Mouse (Mus musculus) CH12.LX (cell line): ENCODE data around the gene Slc9a9. TPM values are rescaled to one million over a fixed set of nuclear protein-coding genes. Genes with fewer than 3 reads are reported as not detected.

Source experiments
- DNase-seq: peaks from one replicate; pipeline ENCODE4 v3.0.0-alpha.2; 2013; ENCODE audit errors: extremely low read depth
- H3K27ac ChIP-seq: 2 replicates; pipeline ENCODE4 v1.5.1; 2012; ENCODE audit warnings: low read depth, mild to moderate bottlenecking, control low read depth, moderate library complexity; ENCODE audit not compliant: insufficient read depth
- H3K27me3 ChIP-seq: replicated peaks from 2 replicates; pipeline ENCODE3; 2012; ENCODE audit warnings: inconsistent platforms
- H3K36me3 ChIP-seq, 2 experiments: replicated peaks in 1 of 2; 2 replicates each; pipeline versions ENCODE3 to v1.6.1; 2012; ENCODE audit warnings: inconsistent platforms in 1 of 2, low read length in 1 of 2, mild to moderate bottlenecking in 1 of 2, mixed read lengths in 1 of 2, moderate library complexity in 1 of 2; ENCODE audit not compliant: control insufficient read depth in 1 of 2, insufficient read depth in 1 of 2
- H3K4me1 ChIP-seq, 2 experiments: 2 replicates each; pipeline ENCODE4 v1.6.1; 2012; ENCODE audit warnings: inconsistent platforms in 1 of 2, moderate library complexity in 1 of 2; ENCODE audit not compliant: insufficient read depth in 2 of 2, control insufficient read depth in 1 of 2
- H3K4me2 ChIP-seq: 2 replicates; pipeline ENCODE4 v1.6.1; 2012; ENCODE audit warnings: low read depth, mild to moderate bottlenecking, control low read depth; ENCODE audit not compliant: poor library complexity, insufficient read depth, severe bottlenecking
- H3K4me3 ChIP-seq, 3 experiments: fragments of 150-350 bp in 1 of 3; sonication (generic) in 1 of 3; replicated peaks in 1 of 3; 2 replicates each; pipeline versions ENCODE3 to v1.5.1; 2011 to 2012; ENCODE audit warnings: low read depth in 2 of 3, low read length in 2 of 3, mild to moderate bottlenecking in 2 of 3, moderate library complexity in 2 of 3, control low read depth in 1 of 3, improper control_type of control experiment in 1 of 3, inconsistent platforms in 1 of 3, mixed read lengths in 1 of 3; ENCODE audit not compliant: poor library complexity in 1 of 3
- H3K79me2 ChIP-seq: replicated peaks from 2 replicates; pipeline ENCODE4 v1.6.1; 2012; ENCODE audit warnings: mild to moderate bottlenecking, moderate library complexity; ENCODE audit not compliant: control insufficient read depth, poor library complexity, insufficient read depth, severe bottlenecking; ENCODE audit errors: extremely low read depth
- H3K9ac ChIP-seq: 2 replicates; pipeline ENCODE4 v1.6.1; 2012; ENCODE audit warnings: low read depth, mild to moderate bottlenecking, control low read depth, moderate library complexity; ENCODE audit not compliant: insufficient read depth
- H3K9me3 ChIP-seq: replicated peaks from 2 replicates; pipeline ENCODE3; 2012; ENCODE audit warnings: low read length, inconsistent platforms, mixed read lengths
- ETS1 ChIP-seq: conservative IDR thresholded peaks from 2 replicates; pipeline ENCODE4 v1.6.1; 2012; ENCODE audit warnings: low read depth, mild to moderate bottlenecking, inconsistent platforms, low read length, improper control_type of control experiment, moderate library complexity
- HCFC1 ChIP-seq: IDR thresholded peaks from 2 replicates; pipeline ENCODE4 v1.6.1; 2012; ENCODE audit warnings: low read depth, mild to moderate bottlenecking, inconsistent platforms, low read length, improper control_type of control experiment
- JUN ChIP-seq: IDR thresholded peaks from 2 replicates; pipeline ENCODE4 v1.6.1; 2011; ENCODE audit warnings: low read depth, mild to moderate bottlenecking, low read length, improper control_type of control experiment, moderate library complexity; ENCODE audit not compliant: insufficient read depth
- JUND ChIP-seq: conservative IDR thresholded peaks from 2 replicates; pipeline ENCODE4 v1.6.1; 2011; ENCODE audit warnings: low read depth, low read length, improper control_type of control experiment
- MAFK ChIP-seq: IDR thresholded peaks from 2 replicates; pipeline ENCODE4 v1.6.1; 2011; ENCODE audit warnings: low read length, improper control_type of control experiment; ENCODE audit not compliant: insufficient replicate concordance
- MAX ChIP-seq: IDR thresholded peaks from 2 replicates; pipeline ENCODE4 v1.6.1; 2011; ENCODE audit warnings: low read length, improper control_type of control experiment
- MAZ ChIP-seq: IDR thresholded peaks from 2 replicates; pipeline ENCODE4 v1.6.1; 2012; ENCODE audit warnings: low read depth, mild to moderate bottlenecking, inconsistent platforms, low read length, improper control_type of control experiment, moderate library complexity
- NRF1 ChIP-seq: IDR thresholded peaks from 2 replicates; pipeline ENCODE4 v1.6.1; 2014; ENCODE audit warnings: low read depth, mild to moderate bottlenecking, inconsistent platforms, low read length, improper control_type of control experiment, moderate library complexity
- PAX5 ChIP-seq: IDR thresholded peaks from 2 replicates; pipeline ENCODE4 v1.6.1; 2012; ENCODE audit warnings: low read length, inconsistent platforms, mixed read lengths
- POLR2A ChIP-seq: IDR thresholded peaks from 2 replicates; pipeline ENCODE4 v1.6.1; 2011; ENCODE audit warnings: low read depth, mild to moderate bottlenecking, improper control_type of control experiment, low read length
- POLR2AphosphoS2 ChIP-seq: IDR thresholded peaks from 2 replicates; pipeline ENCODE4 v1.6.1; 2011; ENCODE audit warnings: low read depth, low read length, improper control_type of control experiment
- RAD21 ChIP-seq: IDR thresholded peaks from 2 replicates; pipeline ENCODE4 v1.6.1; 2011; ENCODE audit warnings: low read depth, mild to moderate bottlenecking, low read length, improper control_type of control experiment, moderate library complexity
- SIN3A ChIP-seq: IDR thresholded peaks from 2 replicates; pipeline ENCODE4 v1.6.1; 2012; ENCODE audit warnings: low read length, improper control_type of control experiment, inconsistent platforms
- SMC3 ChIP-seq: IDR thresholded peaks from 2 replicates; pipeline ENCODE4 v1.6.1; 2011; ENCODE audit warnings: low read depth, low read length, improper control_type of control experiment
- TBP ChIP-seq: conservative IDR thresholded peaks from 2 replicates; pipeline ENCODE4 v1.6.1; 2011; ENCODE audit warnings: low read depth, low read length, improper control_type of control experiment
- TCF12 ChIP-seq: IDR thresholded peaks from 2 replicates; pipeline ENCODE4 v1.6.1; 2014; ENCODE audit warnings: low read depth, mild to moderate bottlenecking, inconsistent platforms, low read length, improper control_type of control experiment
- UBTF ChIP-seq: IDR thresholded peaks from 2 replicates; pipeline ENCODE4 v1.6.1; 2012; ENCODE audit warnings: low read depth, mild to moderate bottlenecking, inconsistent platforms, low read length, improper control_type of control experiment, moderate library complexity
- USF1 ChIP-seq: IDR thresholded peaks from 2 replicates; pipeline ENCODE4 v1.6.1; 2014; ENCODE audit warnings: low read depth, mild to moderate bottlenecking, inconsistent platforms, low read length, improper control_type of control experiment
- ZC3H11A ChIP-seq: IDR thresholded peaks from 2 replicates; pipeline ENCODE4 v1.6.1; 2012; ENCODE audit warnings: low read depth, mild to moderate bottlenecking, inconsistent platforms, low read length, improper control_type of control experiment
- ZKSCAN1 ChIP-seq: IDR thresholded peaks from 2 replicates; pipeline ENCODE4 v1.6.1; 2012; ENCODE audit warnings: low read depth, inconsistent platforms, low read length, improper control_type of control experiment, borderline replicate concordance
- ZMIZ1 ChIP-seq: IDR thresholded peaks from 2 replicates; pipeline ENCODE4 v1.6.1; 2012; ENCODE audit warnings: low read depth, mild to moderate bottlenecking, inconsistent platforms, low read length, improper control_type of control experiment
- ZNF384 ChIP-seq: IDR thresholded peaks from 2 replicates; pipeline ENCODE4 v1.6.1; 2012; ENCODE audit warnings: low read depth, low read length, improper control_type of control experiment, inconsistent platforms
- dilution Hi-C: fragments of 300-500 bp; cut with MboI; formaldehyde crosslinking; loops from 2 replicates; pipeline ENCODE4 v1.14.3; 2020; ENCODE audit warnings: low sequenced_read_pairs; ENCODE audit not compliant: extremely low pct_unique_long_range_greater_than_20kb, extremely low pct_ligation_motif_present
- in situ Hi-C: fragments of 300-500 bp; cut with MboI; formaldehyde crosslinking; loops from 3 replicates; pipeline ENCODE4 v1.14.3; 2019; ENCODE audit warnings: low sequenced_read_pairs, low pct_ligation_motif_present, low pct_unique_long_range_greater_than_20kb, mixed read lengths
- polyA plus RNA-seq: library from polyadenylated mRNA; unstranded; fragments of >175 nt; gene quantifications from 2 replicates; pipeline ENCODE4 v1.2.1, GENCODE M21; 2012; ENCODE audit warnings: low read depth; ENCODE audit not compliant: insufficient read length
- total RNA-seq, 2 experiments: library from RNA; depleted of rRNA; stranded (reverse); fragments of 300-350 nt in 1 of 2; fragments of >200 nt in 1 of 2; gene quantifications; 2 replicates each; pipeline ENCODE4 v1.2.3; 2012 to 2014

Slc9a9 gene
- total and polyA plus RNA-seq, 3 experiments, result not detected

DNA sequence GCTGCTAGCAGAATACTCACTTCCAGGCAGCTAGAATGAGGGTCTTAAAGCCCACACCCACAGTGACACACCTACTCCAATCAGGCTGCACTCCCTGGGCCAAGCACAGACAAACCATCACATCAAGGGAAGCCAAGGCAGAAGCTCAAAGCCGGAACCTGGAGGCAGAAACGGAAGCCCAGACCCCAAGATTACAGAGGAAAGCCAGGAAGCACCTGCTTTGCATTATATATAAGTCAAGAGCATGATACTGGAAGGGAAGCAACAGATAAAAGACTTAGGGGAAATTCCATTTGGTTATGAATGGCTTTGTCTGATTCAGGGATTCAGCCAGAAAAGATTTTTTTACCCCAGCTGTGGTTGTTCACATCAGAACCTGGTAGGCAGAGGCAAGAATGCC, 47.8 kb upstream of the Slc9a9 start:
- Histone ChIP-seq H3K4me1 (no peaks in the 10 kb centered on the region), H3K4me2 (no peak overlapping the region), H3K27ac (no peak overlapping the region)
- TF ChIP-seq JUND (no peak), HCFC1 (no peak), MAX (no peak), POLR2AphosphoS2 (no peak), SIN3A (no peak), POLR2A (no peak), UBTF (no peak), ZKSCAN1 (no peak), TBP (no peak), NRF1 (no peak), ZC3H11A (no peak), ZMIZ1 (no peak), MAFK (no peak)
- TF ChIP-seq, all 38 proteins: peak for 0
- Histone ChIP-seq H3K9me3 (peaks cover 68% of the 10 kb centered on the region), H3K9ac (no peak overlapping the region), H3K4me3 (no peak overlapping the region), H3K79me2 (no peaks in the 10 kb centered on the region), H3K36me3 (no peaks in the 10 kb centered on the region), H3K27me3 (no peaks in the 10 kb centered on the region)
- no peak for DNase-seq
- in situ Hi-C loops (no loop called here), dilution Hi-C loops (no loop called here)

DNA sequence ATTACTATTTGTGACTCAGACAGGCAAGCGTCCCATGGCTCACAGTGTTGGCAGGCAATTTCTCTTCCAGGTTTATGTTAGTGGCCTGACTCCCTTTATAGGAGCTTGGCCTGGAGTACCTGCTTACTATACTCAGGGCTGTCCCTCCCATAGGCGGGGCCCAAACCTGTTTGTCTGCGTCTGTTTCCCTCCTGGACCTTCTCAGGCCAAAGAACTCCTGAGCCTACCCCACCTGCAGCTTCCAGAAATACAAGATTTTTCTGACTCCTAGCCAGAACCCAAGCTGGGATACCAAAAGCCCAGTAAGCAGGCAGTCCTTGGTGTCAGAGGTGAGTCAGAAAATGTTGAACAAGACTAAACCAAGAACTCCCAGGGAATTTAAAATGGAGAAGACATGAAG, 43.0 kb upstream of the Slc9a9 start:
- Histone ChIP-seq H3K36me3 (no peaks in the 10 kb centered on the region), H3K79me2 (no peaks in the 10 kb centered on the region), H3K27me3 (no peaks in the 10 kb centered on the region), H3K4me3 (no peak overlapping the region), H3K9ac (no peak overlapping the region), H3K9me3 (peaks cover 63% of the 10 kb centered on the region), H3K27ac (no peak overlapping the region), H3K4me2 (no peak overlapping the region), H3K4me1 (no peaks in the 10 kb centered on the region)
- in situ Hi-C loops (no loop called here), dilution Hi-C loops (no loop called here)
- DNase-seq, result no peak
- TF ChIP-seq MAZ (no peak), POLR2AphosphoS2 (no peak), TCF12 (no peak), MAX (no peak), TBP (no peak), SMC3 (no peak), JUND (no peak), JUN (no peak), USF1 (no peak), ETS1 (no peak), ZNF384 (no peak), RAD21 (no peak), PAX5 (no peak), SIN3A (no peak), POLR2A (no peak)
